Mouse (Mus musculus): ENCODE measurements around the gene Il27. TPM values are rescaled to one million over a fixed set of nuclear protein-coding genes. Genes with fewer than 3 reads are reported as not detected.

Il27 gene
- total and polyA plus RNA-seq, 3 experiments, result not detected

GRCm38 (mm10) chr7:126632478-126632877 is 37.7 kb upstream of the Il27 start:
- Histone ChIP-seq H3K27me3 (ENCODE audit: insufficient read depth, low read length) (peaks cover 3% of the 10 kb centered on the region; the same call in 1 of the 2 replicates), H3K4me3 (ENCODE audit: low read depth, low read length) (no peak overlapping the region), H3K4me1 (ENCODE audit: insufficient read depth, low read depth, low read length) (peaks cover 57% of the 10 kb centered on the region), H3K9me3 (replicated peaks) (no peaks in the 10 kb centered on the region), H3K36me3 (replicated peaks) (no peaks in the 10 kb centered on the region)
- peak; percentile 47; the same call in 1 of the 2 replicates for TF ChIP-seq TAL1 (conservative IDR thresholded peaks at IDR 0.05; ENCODE audit: low read depth, low read length)
- no peak for TF ChIP-seq GATA1 (IDR thresholded peaks at IDR 0.05; ENCODE audit: borderline replicate concordance, low read length)
- DNase-seq (ENCODE audit: low spot score), result no peak
- ATAC-seq (ENCODE audit: extremely low read depth, insufficient number of reproducible peaks, low FRiP score, poor library complexity, severe bottlenecking), result peak; percentile 45

- Histone ChIP-seq H3K36me3 (replicated peaks) (no peaks in the 10 kb centered on the region), H3K27me3 (ENCODE audit: insufficient read depth, low read length) (no peaks in the 10 kb centered on the region)
- no peak for ATAC-seq (ENCODE audit: extremely low read depth, insufficient number of reproducible peaks, low FRiP score, poor library complexity, severe bottlenecking)
Measured at GRCm38 (mm10) chr7:126630824-126631518, 36.2 kb upstream of the Il27 start, which contains the start of gene Nupr1. TSS of gene Nupr1 (minus strand) at chr7:126630861.

GRCm38 (mm10) chr7:126629915-126630314 is 35.2 kb upstream of the Il27 start:
- TF ChIP-seq TAL1 (conservative IDR thresholded peaks at IDR 0.05; ENCODE audit: low read depth, low read length) (no peak), POLR2AphosphoS5 (IDR thresholded peaks at IDR 0.05; ENCODE audit: insufficient replicate concordance, low read depth, low read length) (no peak), GATA2 (IDR thresholded peaks at IDR 0.05; ENCODE audit: borderline replicate concordance, low read depth, low read length) (no peak), CTCF (IDR thresholded peaks at IDR 0.05; ENCODE audit: low read depth, low read length) (no peak), GATA1 (IDR thresholded peaks at IDR 0.05; ENCODE audit: borderline replicate concordance, low read length) (no peak)
- ATAC-seq (ENCODE audit: extremely low read depth, insufficient number of reproducible peaks, low FRiP score, poor library complexity, severe bottlenecking), result no peak
- Histone ChIP-seq H3K27me3 (ENCODE audit: insufficient read depth, low read length) (no peaks in the 10 kb centered on the region), H3K4me3 (ENCODE audit: low read depth, low read length) (no peak overlapping the region), H3K4me1 (ENCODE audit: insufficient read depth, low read depth, low read length) (peaks cover 62% of the 10 kb centered on the region), H3K9me3 (replicated peaks) (no peaks in the 10 kb centered on the region), H3K36me3 (replicated peaks) (no peaks in the 10 kb centered on the region)
- DNase-seq (ENCODE audit: low spot score), result no peak

More at GRCm38 (mm10) chr7:126630824-126631518, 36.2 kb upstream of the Il27 start, which contains the start of gene Nupr1:
- no peaks in the 10 kb centered on the region for H3K9me3 ChIP-seq (replicated peaks)
- H3K4me3 ChIP-seq (ENCODE audit: low read depth, low read length), result no peak within 1 kb of the TSS
- no peak for DNase-seq (ENCODE audit: low spot score)
- TF ChIP-seq POLR2AphosphoS5 (IDR thresholded peaks at IDR 0.05; ENCODE audit: insufficient replicate concordance, low read depth, low read length) (no peak), GATA2 (IDR thresholded peaks at IDR 0.05; ENCODE audit: borderline replicate concordance, low read depth, low read length) (no peak), CTCF (IDR thresholded peaks at IDR 0.05; ENCODE audit: low read depth, low read length) (no peak)
- H3K4me1 ChIP-seq (ENCODE audit: insufficient read depth, low read depth, low read length), result peaks cover 61% of the 10 kb centered on the region

- Histone ChIP-seq H3K9me3 (replicated peaks) (no peaks in the 10 kb centered on the region), H3K4me1 (ENCODE audit: insufficient read depth, low read depth, low read length) (peaks cover 66% of the 10 kb centered on the region), H3K36me3 (replicated peaks) (peaks cover 3% of the 10 kb centered on the region), H3K27me3 (ENCODE audit: insufficient read depth, low read length) (no peaks in the 10 kb centered on the region), H3K4me3 (ENCODE audit: low read depth, low read length) (no peak overlapping the region)
- ATAC-seq (ENCODE audit: extremely low read depth, insufficient number of reproducible peaks, low FRiP score, poor library complexity, severe bottlenecking), result no peak
- TF ChIP-seq POLR2AphosphoS5 (IDR thresholded peaks at IDR 0.05; ENCODE audit: insufficient replicate concordance, low read depth, low read length) (no peak), GATA2 (IDR thresholded peaks at IDR 0.05; ENCODE audit: borderline replicate concordance, low read depth, low read length) (no peak), GATA1 (IDR thresholded peaks at IDR 0.05; ENCODE audit: borderline replicate concordance, low read length) (no peak)
- no peak for DNase-seq (ENCODE audit: low spot score)
Measured at GRCm38 (mm10) chr7:126628111-126628510, 33.4 kb upstream of the Il27 start.

GRCm38 (mm10) chr7:126625807-126626600 is 31.3 kb upstream of the Il27 start:
- Histone ChIP-seq H3K36me3 (replicated peaks) (peaks cover 6% of the 10 kb centered on the region), H3K4me1 (ENCODE audit: insufficient read depth, low read depth, low read length) (peaks cover 64% of the 10 kb centered on the region), H3K9me3 (replicated peaks) (no peaks in the 10 kb centered on the region), H3K4me3 (ENCODE audit: low read depth, low read length) (peak overlapping the region; percentile 67; the same call in 1 of the 2 replicates), H3K27me3 (ENCODE audit: insufficient read depth, low read length) (no peaks in the 10 kb centered on the region)
- no peak for TF ChIP-seq TAL1 (conservative IDR thresholded peaks at IDR 0.05; ENCODE audit: low read depth, low read length)
- ATAC-seq (ENCODE audit: extremely low read depth, insufficient number of reproducible peaks, low FRiP score, poor library complexity, severe bottlenecking) (no peak), DNase-seq (ENCODE audit: low spot score) (no peak)

GRCm38 (mm10) chr7:126625369-126625768 is 30.6 kb upstream of the Il27 start:
- peaks cover 62% of the 10 kb centered on the region for H3K4me1 ChIP-seq (ENCODE audit: insufficient read depth, low read depth, low read length)

More at GRCm38 (mm10) chr7:126625369-126625768, 30.6 kb upstream of the Il27 start:
- peak; percentile 71 for DNase-seq (ENCODE audit: low spot score)
- TF ChIP-seq GATA2 (IDR thresholded peaks at IDR 0.05; ENCODE audit: borderline replicate concordance, low read depth, low read length), result no peak
- no peak for TF ChIP-seq TAL1 (conservative IDR thresholded peaks at IDR 0.05; ENCODE audit: low read depth, low read length)
- no peak for TF ChIP-seq CTCF (IDR thresholded peaks at IDR 0.05; ENCODE audit: low read depth, low read length)
- no peak for TF ChIP-seq POLR2AphosphoS5 (IDR thresholded peaks at IDR 0.05; ENCODE audit: insufficient replicate concordance, low read depth, low read length)
- no peak for TF ChIP-seq GATA1 (IDR thresholded peaks at IDR 0.05; ENCODE audit: borderline replicate concordance, low read length)
- Histone ChIP-seq H3K9me3 (replicated peaks) (no peaks in the 10 kb centered on the region), H3K4me3 (ENCODE audit: low read depth, low read length) (peak overlapping the region; percentile 67), H3K27me3 (ENCODE audit: insufficient read depth, low read length) (no peaks in the 10 kb centered on the region), H3K36me3 (replicated peaks) (peaks cover 6% of the 10 kb centered on the region)
- no peak for ATAC-seq (ENCODE audit: extremely low read depth, insufficient number of reproducible peaks, low FRiP score, poor library complexity, severe bottlenecking)

Measured in G1E (cell line).